Mouse (Mus musculus) induced T-regulatory cell, adult 2 months (primary cell): Measurements from ENCODE around the gene Stk39.

ENCODE experiments used
- DNase-seq: peaks from one replicate; pipeline ENCODE4 v3.0.0-alpha.2; 2012; ENCODE audit warnings: low read depth

Gene Stk39

GRCm38 (mm10) chr2:68229872-68230271, 242.2 kb downstream of the Stk39 start:
- no peak for DNase-seq

DNA sequence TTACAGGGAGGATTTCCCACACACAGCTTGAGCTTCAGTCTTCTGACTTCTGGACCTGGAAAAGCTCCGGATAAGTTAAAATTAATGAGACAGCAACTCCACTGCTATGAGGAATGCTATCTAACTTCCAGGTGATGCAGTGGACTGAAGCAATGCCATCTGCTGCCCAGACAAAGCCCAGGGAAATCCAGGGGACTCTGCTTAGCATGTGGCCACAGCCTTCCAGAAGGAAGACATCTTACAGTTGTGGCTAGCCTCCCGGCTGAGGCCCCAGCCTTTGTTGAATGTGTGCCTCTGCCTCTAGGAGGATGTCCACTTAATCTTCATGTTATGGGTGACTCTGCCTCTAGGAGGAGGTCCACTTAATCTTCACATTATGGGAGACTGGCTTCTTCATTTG, 243.0 kb downstream of the Stk39 start:
- DNase-seq: no peak

DNA sequence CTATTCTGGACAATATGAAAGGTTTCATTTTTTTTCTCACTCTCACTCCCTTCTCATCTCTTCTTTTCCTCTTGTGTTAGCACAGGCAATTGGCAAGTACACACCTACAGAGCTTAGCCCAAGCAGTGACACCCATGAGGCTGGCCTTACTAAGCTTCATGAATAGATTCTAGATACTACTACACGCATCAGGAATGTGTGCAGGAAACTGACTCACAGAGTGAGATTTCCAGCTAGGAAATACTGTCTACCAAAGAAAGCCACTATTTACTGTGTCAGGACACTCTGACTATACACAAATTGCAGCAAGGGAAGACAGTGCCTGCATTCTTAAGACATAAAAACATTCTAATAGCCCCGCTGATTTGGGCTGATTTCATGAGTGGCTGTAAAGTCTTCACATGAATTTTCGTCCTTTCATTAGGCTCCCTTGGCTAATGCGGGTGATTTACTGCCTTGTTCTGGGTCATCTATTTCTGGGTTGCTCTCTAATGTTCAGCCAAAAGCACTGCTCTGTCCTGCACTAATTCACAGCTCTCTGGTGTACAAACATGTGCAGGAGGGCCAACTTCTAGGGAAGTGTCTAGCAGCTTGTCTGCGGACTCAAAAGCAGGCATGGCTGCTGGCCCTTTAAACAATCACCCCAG, 249.7 kb downstream of the Stk39 start:
- no peak for DNase-seq

GRCm38 (mm10) chr2:68221226-68221625, 250.8 kb downstream of the Stk39 start:
- peak; percentile 28 for DNase-seq

DNA sequence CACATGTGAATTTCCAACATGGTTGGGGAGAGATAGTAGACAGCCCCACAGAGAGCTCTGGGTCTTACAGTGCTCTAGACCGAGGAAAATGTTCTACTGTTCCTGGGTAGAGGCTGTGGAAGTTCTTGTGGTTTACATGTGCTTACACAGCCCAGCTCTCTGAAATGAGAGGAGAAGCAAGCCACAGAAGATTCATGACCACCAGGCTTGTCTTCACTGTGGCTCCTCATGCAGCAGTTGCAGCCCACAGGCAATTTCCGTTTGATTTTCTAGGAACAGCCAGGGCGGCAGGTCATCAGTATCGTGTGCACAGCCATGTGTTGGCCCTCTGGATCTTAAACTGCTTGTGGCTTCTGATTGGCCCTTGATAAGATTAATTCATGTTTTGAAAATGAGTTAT, 252.2 kb downstream of the Stk39 start:
- no peak for DNase-seq

DNA sequence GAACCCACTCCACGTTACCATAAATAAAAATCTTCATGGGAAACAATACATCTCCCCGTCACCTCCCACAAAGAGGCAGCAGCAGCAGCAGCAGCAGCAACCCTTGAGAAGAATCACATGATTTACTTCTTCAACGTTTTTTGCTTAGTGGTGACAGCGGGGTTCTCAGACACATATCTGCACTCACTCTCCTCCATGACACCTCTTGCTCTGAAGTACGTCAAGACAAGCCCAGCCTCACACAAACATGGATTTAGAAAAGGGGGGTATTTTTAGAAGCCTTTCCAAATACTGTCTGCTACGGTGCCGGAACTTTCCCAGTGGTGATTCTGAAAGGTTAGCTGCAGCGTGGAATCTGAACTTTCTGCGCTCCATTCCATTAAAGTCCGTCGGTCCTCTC, 256.9 kb downstream of the Stk39 start:
- no peak for DNase-seq

- DNase-seq: no peak
Observed at GRCm38 (mm10) chr2:68214400-68214799, 257.7 kb downstream of the Stk39 start.

DNA sequence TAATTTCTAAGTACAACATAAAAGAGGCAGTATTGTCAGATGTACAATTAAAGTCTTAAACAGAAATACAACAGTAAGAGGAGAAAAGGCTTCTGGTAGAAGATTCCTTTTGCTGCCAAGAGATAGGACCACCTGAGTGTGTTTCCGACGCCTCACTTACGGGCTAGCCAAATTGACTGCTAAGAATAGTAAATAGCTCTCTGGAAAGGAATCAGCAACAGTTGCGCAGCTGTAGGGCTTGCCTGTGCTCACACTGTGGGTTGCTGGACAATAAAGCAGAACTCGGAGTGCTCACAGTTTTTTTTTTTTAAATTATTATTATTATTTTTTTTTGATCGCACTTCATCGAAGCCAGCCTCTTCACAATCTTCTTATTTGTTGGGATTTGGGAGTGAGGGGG, 260.6 kb downstream of the Stk39 start:
- DNase-seq: no peak

DNA sequence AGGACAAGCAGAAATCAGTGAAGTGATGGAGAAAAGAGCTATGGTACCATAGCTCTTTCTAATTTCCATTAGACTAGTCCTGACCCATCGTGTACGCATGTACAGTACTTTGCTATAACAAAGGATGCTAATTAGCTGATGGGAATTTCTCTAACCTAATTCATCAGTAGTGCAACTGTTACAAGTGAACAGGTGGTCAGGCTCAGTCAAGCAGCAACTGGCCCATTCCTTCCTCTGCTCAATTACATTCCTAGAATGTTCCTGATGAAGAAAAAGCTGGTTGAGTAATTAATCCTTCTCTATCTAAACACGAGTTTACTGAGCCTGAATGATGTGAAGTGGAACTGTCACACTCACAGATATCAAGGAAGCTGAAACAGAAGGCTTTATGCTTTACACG, 275.8 kb downstream of the Stk39 start:
- DNase-seq: no peak

GRCm38 (mm10) chr2:68194444-68194843, 277.6 kb downstream of the Stk39 start:
- DNase-seq: no peak

DNA sequence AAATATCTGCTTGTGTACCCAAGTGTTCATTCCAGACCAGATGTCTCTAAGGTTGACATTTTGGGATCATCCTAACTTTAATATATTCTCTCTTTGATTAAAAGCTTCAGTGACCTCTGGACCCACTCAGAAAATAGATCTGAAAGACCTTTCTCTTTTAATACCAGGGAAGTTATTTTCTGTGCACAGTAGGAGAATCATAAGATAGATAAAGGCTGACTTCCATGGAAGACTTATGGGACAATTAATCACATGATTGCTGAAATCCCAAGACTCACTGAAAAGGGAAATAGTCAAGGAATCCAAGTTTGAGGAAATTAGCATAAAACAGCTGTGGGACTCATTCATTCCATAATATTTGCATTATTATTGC, 278.6 kb downstream of the Stk39 start:
- no peak for DNase-seq

DNA sequence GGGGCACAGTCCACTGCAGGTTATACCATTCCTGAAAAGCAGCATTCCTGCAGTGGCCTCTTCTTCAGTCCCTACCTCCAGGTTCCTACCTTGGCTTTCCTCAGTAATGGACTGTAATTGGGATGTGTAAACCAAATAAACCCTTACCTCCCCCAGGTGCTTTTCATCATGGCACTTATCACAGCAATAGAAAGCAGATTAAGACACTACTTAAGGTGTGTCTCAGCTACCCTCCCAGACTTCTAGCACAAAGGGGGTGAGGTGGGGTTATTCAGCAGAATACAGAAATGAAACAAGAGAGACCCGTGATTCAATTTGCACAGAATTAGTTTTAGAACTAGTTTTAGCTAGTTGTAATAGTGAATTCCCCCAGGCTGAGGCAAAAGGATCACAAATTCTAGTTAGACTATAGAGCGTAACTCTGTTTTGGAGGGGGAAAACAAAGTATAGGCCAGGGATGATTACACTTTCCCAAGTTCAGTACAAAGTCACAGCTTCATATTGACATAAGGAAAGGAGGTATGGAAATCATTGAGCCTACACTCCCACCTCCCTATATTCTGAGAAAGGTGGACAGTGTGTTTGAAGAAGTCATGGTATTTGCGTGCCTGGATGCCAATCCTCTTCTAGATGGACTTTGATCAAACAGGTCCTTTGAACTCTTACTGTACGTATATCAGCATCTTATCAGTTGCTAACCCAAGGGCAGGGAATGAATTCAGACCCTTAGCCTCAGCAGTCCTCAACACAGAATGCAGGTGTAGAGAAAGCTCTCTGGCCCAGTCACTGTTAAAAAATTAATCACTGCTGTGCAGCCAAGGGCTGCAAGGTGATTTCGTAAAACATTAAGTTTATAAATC, 279.2 kb downstream of the Stk39 start:
- DNase-seq: no peak

- DNase-seq: no peak
Observed at GRCm38 (mm10) chr2:68176425-68176824, 295.6 kb downstream of the Stk39 start.

DNA sequence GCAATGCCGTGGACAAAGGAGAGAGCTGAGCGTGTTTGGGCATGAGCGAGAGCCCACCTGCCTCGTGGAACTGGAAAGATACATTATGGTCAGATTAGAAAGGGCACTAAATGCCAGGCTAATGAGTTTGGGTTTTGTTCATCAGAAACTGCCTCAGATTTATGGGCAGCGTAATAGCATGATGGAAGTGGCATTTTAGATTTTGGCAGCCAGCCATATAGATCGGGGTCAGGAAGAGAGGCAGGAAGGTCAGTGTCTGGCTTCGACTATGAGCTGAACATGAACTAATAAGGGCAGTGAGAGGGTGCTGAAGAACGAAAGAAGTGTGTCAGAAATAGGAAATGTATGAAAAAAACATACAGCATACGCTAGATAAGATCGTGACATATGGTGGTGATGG, 300.8 kb downstream of the Stk39 start:
- no peak for DNase-seq

GRCm38 (mm10) chr2:68162012-68162411, 310.1 kb downstream of the Stk39 start:
- peak; percentile 14 for DNase-seq

DNA sequence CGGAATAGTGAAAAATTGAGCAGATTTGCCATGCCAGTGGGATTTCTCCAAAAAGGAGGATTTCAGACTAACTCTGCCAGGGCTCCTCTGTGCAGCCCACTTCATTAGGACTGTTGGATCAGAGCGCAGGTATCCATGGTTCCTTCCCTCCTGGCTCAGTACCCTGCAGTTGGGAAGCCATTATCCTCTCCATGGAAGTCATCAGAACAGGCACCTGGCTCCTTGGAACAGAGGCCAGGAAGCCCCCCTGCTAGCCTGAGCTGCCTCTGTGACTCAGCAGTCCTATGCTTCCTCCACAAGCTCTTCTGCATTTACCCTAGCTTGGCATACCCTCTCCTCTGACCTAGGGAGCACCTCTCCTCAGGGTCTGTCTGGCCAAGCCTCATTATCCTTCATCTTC, 311.5 kb downstream of the Stk39 start:
- DNase-seq: no peak
